ENCODE assay signal across 24 mouse cellular contexts in the genomic region with DNA sequence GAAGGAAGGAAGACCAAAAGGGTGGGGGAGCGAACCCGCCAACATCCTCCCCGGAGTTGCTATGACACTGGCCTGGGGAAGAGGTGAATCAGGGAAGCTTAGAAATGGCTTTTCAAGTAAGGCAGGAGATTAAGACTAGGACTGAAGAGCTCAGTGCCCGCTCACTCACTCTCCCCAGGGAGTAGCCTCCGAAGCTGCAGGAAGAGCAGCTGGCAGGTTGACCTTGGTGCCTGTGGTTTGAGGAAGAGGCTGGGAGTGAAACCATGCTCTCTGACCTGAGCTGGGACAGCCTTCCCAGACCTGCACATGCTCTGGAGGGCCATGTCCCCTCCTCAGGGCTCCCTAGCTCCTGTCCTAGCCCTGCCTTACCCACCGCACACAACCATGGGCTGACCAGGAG. TPM values are rescaled to one million over a fixed set of nuclear protein-coding genes. Genes with fewer than 3 reads are reported as not detected.
"Had no signal": no experiment of that assay in that cellular context is flagged by ENCODE, and none has a peak within 500 bp of the region (broad histone marks: within the 10 kb centered on the region; RNA-seq: fewer than 3 reads in every experiment).

No protein-coding gene starts in this region.

- H3K27me3 ChIP-seq: intestine, embryonic 15.5 days; limb, embryonic 12.5 days had no signal

- DNase-seq: gastrocnemius, postnatal 10 days; gastrocnemius, postnatal 36 days; heart, adult 11 months; kidney, adult 18-20 months; kidney, adult 8-10 months; kidney, postnatal 10 days; liver had no signal

- H3K4me2 ChIP-seq: heart, embryonic 12.5 days; hindbrain, embryonic 12.5 days; hindbrain, embryonic 14.5 days; intestine, embryonic 15.5 days; limb, embryonic 12.5 days; liver, embryonic 11.5 days had no signal

- H3K27ac ChIP-seq: heart, embryonic 10.5 days; hindbrain, embryonic 10.5 days; hindbrain, embryonic 12.5 days; hindbrain, embryonic 14.5 days; intestine, embryonic 15.5 days; layer of hippocampus, adult 2 months; left cerebral cortex, adult 2 months; limb, embryonic 10.5 days; limb, embryonic 12.5 days had no signal

- H3K36me3 ChIP-seq: heart, embryonic 10.5 days; heart, embryonic 12.5 days; hindbrain, embryonic 10.5 days; hindbrain, embryonic 12.5 days; intestine, embryonic 15.5 days; limb, embryonic 10.5 days; limb, embryonic 12.5 days had no signal

- H3K4me3 ChIP-seq: heart, embryonic 12.5 days; hindbrain, embryonic 10.5 days; hindbrain, embryonic 12.5 days; intestine, embryonic 15.5 days; layer of hippocampus, adult 2 months; left cerebral cortex, adult 2 months; limb, embryonic 10.5 days; limb, embryonic 12.5 days had no signal

- H3K9ac ChIP-seq: heart, embryonic 12.5 days; hindbrain, embryonic 12.5 days; hindbrain, embryonic 14.5 days; intestine, embryonic 15.5 days; limb, embryonic 12.5 days had no signal

RNA-seq across cellular contexts. Expression of a gene that starts 0.7 kb away (rescaled TPM):
- polyA plus RNA-seq: heart, embryonic 10.5 days; hindbrain, embryonic 10.5 days; inflammation-experienced regulatory T-cells, adult 6 months had no signal

RNA-seq across cellular contexts. Expression of a gene that starts 30.9 kb away (rescaled TPM):
- total RNA-seq: gastrocnemius, adult 18-20 months; gastrocnemius, postnatal 36 days had no signal
- polyA plus RNA-seq: heart, embryonic 12.5 days; heart, embryonic 14.5 days; heart, embryonic 16.5 days; hindbrain, embryonic 10.5 days; hindbrain, embryonic 12.5 days; hindbrain, embryonic 14.5 days; hindbrain, embryonic 16.5 days; inflammation-experienced regulatory T-cells, adult 6 months; kidney, embryonic 14.5 days; limb, embryonic 10.5 days; limb, embryonic 12.5 days had no signal
